Mouse (Mus musculus) stomach, embryonic 15.5 days (tissue): ENCODE data around the gene Trpv4. TPM values are rescaled to one million over a fixed set of nuclear protein-coding genes. Genes with fewer than 3 reads are reported as not detected.

Experiments
- ATAC-seq: fragments of 200-750 bp; cut with Nextera tagmentation; 2 replicates; pipeline ENCODE4 v1.8.0; 2017; ENCODE audit warnings: low read depth, moderate number of reproducible peaks, moderate TSS enrichment; ENCODE audit not compliant: insufficient read depth, low FRiP score
- H3K27ac ChIP-seq: fragments of 300-500 bp; sonication (generic); 2 replicates; pipeline ENCODE4 v1.5.1; 2015; ENCODE audit warnings: mild to moderate bottlenecking, inconsistent platforms
- H3K27me3 ChIP-seq: fragments of 300-500 bp; sonication (generic); replicated peaks from 2 replicates; pipeline ENCODE4 v1.6.1; 2015; ENCODE audit warnings: inconsistent platforms
- H3K36me3 ChIP-seq: fragments of 300-500 bp; sonication (generic); 2 replicates; pipeline ENCODE4 v1.6.1; 2015; ENCODE audit warnings: inconsistent platforms
- H3K4me1 ChIP-seq: fragments of 300-500 bp; sonication (generic); 2 replicates; pipeline ENCODE4 v1.6.1; 2015; ENCODE audit warnings: inconsistent platforms
- H3K4me2 ChIP-seq: fragments of 300-500 bp; sonication (generic); 2 replicates; pipeline ENCODE4 v1.6.1; 2015; ENCODE audit warnings: mild to moderate bottlenecking, inconsistent platforms
- H3K4me3 ChIP-seq: fragments of 300-500 bp; sonication (generic); replicated peaks from 2 replicates; pipeline ENCODE4 v1.5.1; 2015; ENCODE audit warnings: inconsistent platforms
- H3K9ac ChIP-seq: fragments of 300-500 bp; sonication (generic); 2 replicates; pipeline ENCODE4 v1.6.1; 2015; ENCODE audit warnings: inconsistent platforms
- H3K9me3 ChIP-seq: fragments of 300-500 bp; sonication (generic); 2 replicates; pipeline ENCODE4 v1.6.1; 2016; ENCODE audit warnings: inconsistent platforms
- WGBS: fragments of 180-500 bp; shearing (Covaris S2); methylation state at CpG from one replicate; pipeline ENCODE4 v1.1.7; 2015; 5-methylcytosine and 5-hydroxymethylcytosine counted together
- polyA plus RNA-seq: library from polyadenylated mRNA; unstranded; fragments of >200 nt; fragmentation: Nextera tagmentation; extraction: Ambion mirVana; gene quantifications from 2 replicates; pipeline ENCODE4 v1.2.1, GENCODE M21; 2015

The Trpv4 gene
- polyA plus RNA-seq, 1 experiment from 2014 or later: 1.9 TPM

DNA sequence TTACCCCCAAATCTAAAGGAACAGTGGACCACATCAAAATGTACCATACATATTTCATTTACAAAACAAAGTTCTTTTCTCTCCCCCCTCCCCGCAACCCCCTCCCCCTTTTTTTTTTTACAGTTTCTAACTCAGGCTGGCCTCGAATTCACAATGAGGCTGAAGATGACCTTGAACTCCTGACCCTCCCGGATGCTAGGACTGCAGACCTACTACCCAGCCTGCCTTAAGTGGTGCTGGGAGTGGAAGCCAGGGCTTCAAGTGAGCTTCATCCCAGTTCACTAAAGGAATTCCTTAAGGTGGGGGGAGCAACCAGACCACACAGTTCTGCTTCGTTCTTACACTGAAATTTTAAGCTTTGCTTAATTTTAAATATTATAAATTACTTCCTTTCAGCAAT, 5.9 kb upstream of the Trpv4 start:
- 67% methylated on average over 4 of the region's 4 CpGs for WGBS
- H3K4me1 ChIP-seq: no peaks in the 10 kb centered on the region
- no peak for ATAC-seq
- H3K4me2 ChIP-seq: no peak overlapping the region
- no peak overlapping the region for H3K4me3 ChIP-seq
- peaks cover 7% of the 10 kb centered on the region; the same call in 1 of the 2 replicates for H3K27me3 ChIP-seq
- H3K9ac ChIP-seq: no peak overlapping the region
- H3K9me3 ChIP-seq: no peaks in the 10 kb centered on the region
- H3K36me3 ChIP-seq: no peaks in the 10 kb centered on the region
- no peak overlapping the region for H3K27ac ChIP-seq

DNA sequence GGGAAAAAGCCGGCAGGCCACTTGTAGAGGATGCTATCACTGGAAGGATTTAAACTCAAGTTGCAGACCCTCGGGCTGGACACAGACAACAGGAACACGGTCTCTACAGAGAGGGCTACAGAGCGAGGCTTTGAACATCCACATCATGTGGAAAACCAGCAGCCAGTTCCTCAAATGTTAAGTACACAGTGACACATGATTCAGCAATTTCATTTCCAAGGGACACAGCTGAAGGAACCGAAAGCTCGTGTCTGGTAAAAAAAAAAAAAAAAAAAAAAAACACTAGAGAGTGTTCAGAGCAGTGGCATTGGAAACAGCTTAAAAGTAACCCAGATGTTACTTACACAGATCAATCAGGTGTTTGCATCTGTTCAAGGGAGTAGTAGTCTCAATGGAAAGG, 2.8 kb upstream of the Trpv4 start:
- Histone ChIP-seq H3K27me3 (peaks cover 31% of the 10 kb centered on the region), H3K36me3 (no peaks in the 10 kb centered on the region), H3K27ac (no peak overlapping the region), H3K4me2 (no peak overlapping the region), H3K9ac (no peak overlapping the region), H3K4me3 (no peak overlapping the region), H3K4me1 (peaks cover 11% of the 10 kb centered on the region), H3K9me3 (no peaks in the 10 kb centered on the region)
- no peak for ATAC-seq
- WGBS: 64% methylated on average over 6 of the region's 6 CpGs

DNA sequence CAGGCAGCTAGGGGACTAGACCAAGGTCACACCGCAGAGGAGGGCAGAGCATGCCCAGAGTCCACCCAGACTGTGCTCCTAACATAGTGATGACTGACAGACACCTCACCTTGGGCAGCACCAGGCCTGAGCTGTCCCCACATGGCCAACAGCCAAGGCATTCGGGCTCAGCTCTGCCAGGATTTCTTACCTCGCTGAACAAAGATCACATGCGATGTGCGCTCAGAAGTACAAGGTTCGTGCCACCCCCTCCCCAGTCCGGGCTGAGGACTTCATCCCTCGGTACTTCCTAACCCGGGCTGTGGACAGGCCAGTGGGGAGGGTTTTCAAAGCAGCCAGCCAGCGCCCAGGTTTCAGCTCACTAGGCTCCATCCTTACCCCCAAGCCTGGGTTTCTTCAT, 795 bp downstream of the Trpv4 start:
- no peaks in the 10 kb centered on the region for H3K9me3 ChIP-seq
- WGBS: 43% methylated on average over 10 of the region's 10 CpGs
- peak overlapping the region; percentile 44 for H3K4me3 ChIP-seq
- peaks cover 11% of the 10 kb centered on the region for H3K4me1 ChIP-seq
- no peak overlapping the region for H3K9ac ChIP-seq
- H3K27me3 ChIP-seq: peaks cover 31% of the 10 kb centered on the region
- peak overlapping the region; percentile 82 for H3K4me2 ChIP-seq
- no peak for ATAC-seq
- H3K27ac ChIP-seq: no peak overlapping the region
- H3K36me3 ChIP-seq: no peaks in the 10 kb centered on the region

DNA sequence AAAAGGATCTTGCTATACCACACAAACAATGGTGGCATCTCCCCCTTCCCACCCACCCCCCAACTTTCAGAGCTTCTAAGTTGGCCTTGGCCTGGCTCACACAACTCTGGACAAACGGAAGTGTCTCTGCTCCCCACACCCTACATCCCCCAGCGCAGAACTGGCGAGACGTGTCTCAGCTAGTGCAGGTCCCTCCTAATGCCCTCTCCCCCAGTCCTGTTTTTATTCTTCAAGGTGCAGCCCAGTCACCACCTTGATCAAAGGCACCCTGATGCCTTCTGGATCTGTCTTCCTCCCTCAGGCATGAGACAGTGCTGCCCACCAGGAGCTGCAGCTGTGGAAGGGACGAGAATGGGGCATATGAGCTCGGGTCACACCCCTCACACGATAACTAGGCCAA, 1.9 kb downstream of the Trpv4 start:
- no peak overlapping the region for H3K9ac ChIP-seq
- H3K36me3 ChIP-seq: no peaks in the 10 kb centered on the region
- no peak overlapping the region for H3K27ac ChIP-seq
- no peak overlapping the region for H3K4me2 ChIP-seq
- ATAC-seq: no peak
- H3K9me3 ChIP-seq: no peaks in the 10 kb centered on the region
- H3K4me3 ChIP-seq: no peak overlapping the region
- H3K4me1 ChIP-seq: peaks cover 12% of the 10 kb centered on the region
- WGBS: 77% methylated on average over 7 of the region's 7 CpGs
- peaks cover 31% of the 10 kb centered on the region for H3K27me3 ChIP-seq

DNA sequence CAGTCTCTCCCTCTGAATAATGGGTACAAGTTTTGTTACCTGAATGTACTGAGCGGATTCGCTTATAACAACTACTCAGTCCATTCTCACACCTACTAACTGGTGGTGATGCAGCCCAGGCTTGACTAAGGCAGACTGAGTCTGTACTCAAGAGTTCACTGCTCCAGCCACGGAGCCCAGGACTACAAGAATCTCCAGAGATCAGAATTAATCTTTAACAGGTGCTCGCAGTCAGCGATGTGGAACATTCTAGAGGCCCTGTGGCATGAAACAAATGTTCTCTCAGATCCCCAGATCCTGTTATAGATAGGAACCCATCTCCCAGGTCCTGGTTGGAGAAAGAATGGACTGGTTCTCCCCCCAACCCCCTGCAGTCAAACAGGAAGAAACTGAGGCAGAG, 2.5 kb downstream of the Trpv4 start:
- no peaks in the 10 kb centered on the region for H3K9me3 ChIP-seq
- H3K4me2 ChIP-seq: no peak overlapping the region
- H3K27me3 ChIP-seq: peaks cover 31% of the 10 kb centered on the region
- H3K4me3 ChIP-seq: no peak overlapping the region
- no peaks in the 10 kb centered on the region for H3K36me3 ChIP-seq
- peaks cover 18% of the 10 kb centered on the region for H3K4me1 ChIP-seq
- no peak for ATAC-seq
- 87% methylated on average over 5 of the region's 5 CpGs for WGBS
- no peak overlapping the region for H3K27ac ChIP-seq
- no peak overlapping the region for H3K9ac ChIP-seq

DNA sequence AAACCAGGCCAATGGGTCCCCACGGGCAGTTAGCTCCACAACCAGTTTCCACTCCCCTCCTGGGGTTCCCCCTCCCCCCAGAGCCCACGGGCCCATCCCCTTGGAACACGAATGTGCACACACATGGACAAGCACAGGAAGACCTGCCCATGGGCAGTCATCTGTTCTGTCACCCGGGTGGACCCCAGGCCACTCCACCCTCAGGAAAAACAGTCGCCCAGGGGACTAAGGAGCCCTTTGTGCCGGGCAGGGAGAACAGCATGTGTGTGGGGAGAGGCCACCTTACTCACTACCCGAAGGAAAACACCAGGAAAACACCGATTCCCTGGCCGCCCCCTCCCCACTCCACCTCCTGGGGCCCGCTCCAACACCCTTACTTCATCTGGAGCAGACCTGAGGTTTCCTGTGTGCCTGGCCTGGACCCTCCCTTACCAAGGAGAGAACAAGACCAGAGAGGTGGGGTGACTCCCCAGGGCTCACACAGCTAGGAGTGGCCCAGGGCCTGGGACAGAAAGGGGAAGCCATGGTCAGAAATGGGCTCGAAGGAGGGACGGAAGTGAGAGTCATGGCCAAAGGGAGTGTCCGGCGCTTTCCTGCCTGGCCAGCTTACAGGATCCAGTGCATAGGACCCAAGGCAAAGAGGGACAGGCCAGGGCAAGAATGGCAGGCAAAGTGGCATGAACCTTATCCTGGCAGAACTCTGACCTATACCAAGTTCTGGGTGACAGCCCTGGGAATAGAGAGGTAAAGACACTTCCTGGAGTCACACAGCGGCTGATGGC, 4.4 kb downstream of the Trpv4 start:
- 71% methylated on average over 14 of the region's 15 CpGs for WGBS
- no peak overlapping the region for H3K4me3 ChIP-seq
- H3K27me3 ChIP-seq: peaks cover 21% of the 10 kb centered on the region
- no peak overlapping the region for H3K4me2 ChIP-seq
- no peaks in the 10 kb centered on the region for H3K36me3 ChIP-seq
- no peaks in the 10 kb centered on the region for H3K9me3 ChIP-seq
- H3K27ac ChIP-seq: no peak overlapping the region
- no peak for ATAC-seq
- no peak overlapping the region for H3K9ac ChIP-seq
- peaks cover 22% of the 10 kb centered on the region for H3K4me1 ChIP-seq

DNA sequence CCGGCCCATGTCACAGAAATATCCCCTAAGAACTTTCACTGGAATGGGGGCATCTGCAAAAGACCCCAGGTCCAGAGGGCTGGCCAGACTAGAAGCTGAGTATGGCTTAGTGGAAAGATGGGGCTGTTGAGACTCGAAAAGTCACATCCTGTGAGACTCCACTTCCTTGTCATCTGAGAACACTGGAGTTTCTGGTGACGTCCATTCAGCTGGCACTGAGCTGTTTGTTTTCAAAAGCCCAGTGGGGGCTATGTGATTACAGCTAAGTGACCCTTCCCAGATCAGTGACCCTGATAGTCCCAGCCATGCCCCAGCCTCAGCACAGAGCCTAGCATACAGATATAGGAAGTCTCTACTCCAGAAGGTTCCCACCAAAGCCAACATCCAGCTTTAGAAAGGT, 6.8 kb downstream of the Trpv4 start:
- Histone ChIP-seq H3K36me3 (no peaks in the 10 kb centered on the region), H3K27me3 (peaks cover 1% of the 10 kb centered on the region; the same call in 1 of the 2 replicates), H3K9me3 (no peaks in the 10 kb centered on the region), H3K27ac (no peak overlapping the region), H3K4me3 (no peak overlapping the region), H3K4me1 (peaks cover 25% of the 10 kb centered on the region), H3K9ac (no peak overlapping the region), H3K4me2 (peak overlapping the region; percentile 11; the same call in 1 of the 2 replicates)
- ATAC-seq: no peak
- 37% methylated on average over 3 of the region's 3 CpGs for WGBS

DNA sequence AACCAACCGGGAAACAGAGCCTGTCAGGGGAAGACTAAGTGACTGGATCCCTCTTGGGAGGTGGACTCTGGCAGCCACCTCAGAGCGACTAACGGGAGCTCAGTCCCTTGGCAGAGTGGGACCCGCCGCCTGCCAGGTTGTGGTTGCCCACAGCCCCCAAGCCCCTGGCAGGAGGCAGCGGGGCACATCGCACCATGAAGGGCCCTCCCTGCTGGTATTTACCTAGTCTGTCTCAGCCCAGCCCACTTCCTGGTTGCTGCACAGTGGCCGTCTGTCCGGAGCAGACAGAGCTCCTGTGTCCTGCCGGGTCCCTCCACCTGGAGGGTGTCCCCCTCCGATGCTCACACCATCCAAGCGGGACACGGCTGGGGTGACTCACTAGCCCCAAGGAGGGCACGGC, 7.2 kb downstream of the Trpv4 start:
- ATAC-seq: no peak
- Histone ChIP-seq H3K27ac (no peak overlapping the region), H3K9me3 (no peaks in the 10 kb centered on the region), H3K27me3 (no peaks in the 10 kb centered on the region), H3K9ac (no peak overlapping the region), H3K4me1 (peaks cover 25% of the 10 kb centered on the region), H3K4me2 (peak overlapping the region; percentile 11; the same call in 1 of the 2 replicates), H3K4me3 (no peak overlapping the region), H3K36me3 (no peaks in the 10 kb centered on the region)
- 36% methylated on average over 14 of the region's 14 CpGs for WGBS

DNA sequence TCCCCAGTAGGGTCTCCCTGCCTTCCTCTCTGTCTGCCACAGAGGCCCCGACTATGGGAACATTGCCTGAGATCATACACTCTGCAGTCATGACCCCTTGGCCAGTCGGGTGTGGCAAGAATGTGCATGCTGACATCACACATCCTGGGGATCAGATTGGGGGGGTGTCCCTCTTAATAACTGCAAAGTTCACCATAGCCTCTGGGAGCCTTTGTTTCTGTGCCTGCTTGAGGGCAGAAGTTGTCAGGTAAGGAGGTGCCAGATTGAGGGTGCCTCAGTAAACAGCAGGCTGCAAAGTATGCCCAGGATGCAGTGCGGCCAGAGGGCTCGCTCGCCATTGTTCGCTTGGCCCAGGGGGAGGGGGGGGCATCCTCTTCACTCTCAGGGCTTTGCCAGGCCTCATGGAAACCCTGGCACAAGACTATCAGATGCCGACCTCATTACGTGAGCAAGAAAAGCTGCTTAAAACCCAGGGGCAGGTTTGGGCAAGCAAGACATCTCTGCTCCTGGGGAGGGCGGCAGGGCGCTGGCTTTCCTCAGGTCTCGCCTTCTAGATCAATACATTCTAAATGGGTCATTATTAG, 9.4 kb downstream of the Trpv4 start:
- H3K9ac ChIP-seq: no peak overlapping the region
- no peak overlapping the region for H3K4me2 ChIP-seq
- peaks cover 25% of the 10 kb centered on the region for H3K4me1 ChIP-seq
- no peaks in the 10 kb centered on the region for H3K27me3 ChIP-seq
- H3K4me3 ChIP-seq: no peak overlapping the region
- no peaks in the 10 kb centered on the region for H3K36me3 ChIP-seq
- WGBS: 69% methylated on average over 11 of the region's 11 CpGs
- no peaks in the 10 kb centered on the region for H3K9me3 ChIP-seq
- no peak overlapping the region for H3K27ac ChIP-seq
- no peak for ATAC-seq

DNA sequence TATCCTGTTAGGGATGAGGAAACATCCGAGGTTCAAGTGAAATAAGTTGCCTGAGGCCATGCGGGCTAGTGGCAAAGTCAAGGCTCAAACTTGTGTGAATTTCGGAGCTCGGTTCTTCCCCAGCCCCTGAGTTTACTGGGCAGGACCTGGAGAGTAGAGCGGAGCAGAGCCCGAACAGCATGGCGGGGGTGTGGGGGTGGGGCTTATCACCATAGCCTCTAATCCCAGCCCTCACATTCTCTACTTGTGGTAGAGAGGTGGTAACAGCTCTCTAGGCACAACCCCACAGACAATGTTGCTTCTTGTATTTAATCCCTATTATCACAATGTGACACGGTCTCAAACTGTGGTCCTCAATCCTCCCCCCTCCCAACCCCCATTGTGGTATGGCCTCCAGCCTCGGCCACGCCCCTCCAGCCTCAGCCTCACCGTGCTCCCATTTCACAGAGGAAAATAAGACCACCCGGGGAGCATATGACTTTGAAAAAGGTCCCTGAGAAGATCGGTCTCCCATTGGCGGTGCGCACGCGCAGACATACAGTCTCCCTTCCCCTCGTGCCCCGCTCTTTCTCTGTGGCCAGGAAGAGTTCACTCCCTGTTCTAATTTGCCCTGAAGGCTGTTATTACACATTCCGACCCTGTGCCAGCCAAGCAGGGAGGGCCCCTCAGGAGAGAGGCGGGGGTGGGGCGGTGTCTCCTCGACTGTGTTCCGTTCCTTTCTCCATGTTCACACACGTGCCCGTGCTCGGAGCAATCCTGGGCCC, 10.8 kb downstream of the Trpv4 start:
- no peaks in the 10 kb centered on the region for H3K36me3 ChIP-seq
- no peak overlapping the region for H3K9ac ChIP-seq
- H3K4me1 ChIP-seq: peaks cover 25% of the 10 kb centered on the region
- peak overlapping the region; percentile 49 for H3K27ac ChIP-seq
- no peaks in the 10 kb centered on the region for H3K27me3 ChIP-seq
- peak overlapping the region; percentile 73 for H3K4me2 ChIP-seq
- H3K4me3 ChIP-seq: peak overlapping the region; percentile 27
- 3% methylated on average over 27 of the region's 27 CpGs for WGBS
- H3K9me3 ChIP-seq: no peaks in the 10 kb centered on the region
- ATAC-seq: peak; percentile 56

DNA sequence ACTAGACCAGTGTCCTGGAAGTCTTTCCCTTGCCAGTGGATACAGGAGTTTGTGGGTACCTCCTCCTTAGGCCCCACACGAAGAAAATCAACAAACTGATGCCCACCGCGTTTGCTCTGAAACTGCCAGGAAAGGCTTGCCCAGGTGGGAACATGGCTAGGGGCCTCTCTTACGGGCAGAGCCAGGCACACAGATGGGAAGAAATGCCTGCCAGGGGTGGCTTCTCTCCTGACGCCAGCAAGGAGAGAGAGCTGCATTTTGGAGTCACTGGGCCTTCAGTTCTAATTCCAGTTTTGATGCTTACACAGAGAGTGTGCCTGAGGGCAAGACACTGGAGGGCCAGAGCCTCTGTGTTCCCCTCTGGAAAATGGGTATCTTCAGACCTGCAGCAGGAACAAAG, 12.3 kb downstream of the Trpv4 start:
- no peak overlapping the region for H3K9ac ChIP-seq
- no peak overlapping the region for H3K27ac ChIP-seq
- ATAC-seq: no peak
- H3K27me3 ChIP-seq: no peaks in the 10 kb centered on the region
- H3K4me2 ChIP-seq: no peak overlapping the region
- 86% methylated on average over 5 of the region's 5 CpGs for WGBS
- H3K4me3 ChIP-seq: no peak overlapping the region
- H3K4me1 ChIP-seq: peaks cover 20% of the 10 kb centered on the region
- no peaks in the 10 kb centered on the region for H3K36me3 ChIP-seq
- no peaks in the 10 kb centered on the region for H3K9me3 ChIP-seq

DNA sequence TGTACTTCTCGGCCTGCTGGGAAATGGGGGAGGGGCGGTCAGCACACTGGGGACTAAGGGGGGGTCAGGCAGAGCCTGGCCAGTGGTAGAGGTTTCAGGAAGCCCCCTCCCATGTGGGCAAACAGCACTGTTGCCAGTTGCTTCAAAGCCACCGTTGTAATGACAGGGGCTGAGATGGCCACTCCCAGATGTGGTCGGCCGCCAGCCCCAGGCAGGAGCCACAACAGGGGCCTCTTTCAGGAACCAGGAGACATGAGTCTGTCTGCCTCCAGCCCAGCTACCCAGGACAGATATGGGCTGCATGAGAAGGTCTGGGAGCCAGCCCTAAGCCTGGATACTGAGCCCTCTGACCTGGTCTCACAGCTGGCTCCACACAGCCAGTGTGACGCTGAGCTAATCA, 13.3 kb downstream of the Trpv4 start:
- Histone ChIP-seq H3K9ac (no peak overlapping the region), H3K4me3 (no peak overlapping the region), H3K36me3 (no peaks in the 10 kb centered on the region), H3K9me3 (no peaks in the 10 kb centered on the region), H3K4me2 (no peak overlapping the region), H3K27ac (no peak overlapping the region), H3K4me1 (peaks cover 14% of the 10 kb centered on the region), H3K27me3 (no peaks in the 10 kb centered on the region)
- WGBS: 39% methylated on average over 6 of the region's 6 CpGs
- ATAC-seq: no peak
